Comparison of ENCODE assay signal across 8 mouse cellular contexts in the genomic region with DNA sequence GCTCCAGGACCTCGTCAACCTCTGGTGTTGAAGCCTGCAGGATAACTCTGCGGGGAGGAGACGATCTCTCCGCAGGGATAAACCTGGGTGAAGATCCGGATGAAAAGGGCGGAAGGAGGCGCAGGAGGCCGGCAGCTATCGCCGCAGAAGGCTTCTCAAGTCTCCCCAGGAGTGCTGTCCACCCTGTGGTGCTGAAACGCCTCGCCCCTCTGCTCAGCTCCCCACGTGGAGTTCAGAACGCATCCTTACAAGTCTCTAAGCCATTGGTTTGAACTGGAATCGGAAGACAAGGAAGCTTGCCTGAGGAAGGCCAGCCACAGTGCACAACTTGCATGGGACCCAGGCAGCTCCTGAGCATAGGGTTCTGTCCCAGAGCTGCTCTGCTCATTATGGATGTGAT. TPM values are rescaled to one million over a fixed set of nuclear protein-coding genes. Genes with fewer than 3 reads are reported as not detected.
A peak's percentile ranks its signal among the peaks of the same experiment; 100 is the strongest.
DNase-seq lines count a peak whose midpoint lies in the region; ATAC-seq lines count a peak whose summit lies in the region.

No protein-coding gene starts in this region.

- peaks cover 51% of the 10 kb centered on the region for H3K4me1 ChIP-seq in forebrain, embryonic 13.5 days
- no peaks in the 10 kb centered on the region for H3K4me1 ChIP-seq in intestine, embryonic 15.5 days (replicated peaks)

- no peak overlapping the region for H3K4me3 ChIP-seq in forebrain, embryonic 13.5 days
- H3K4me3 ChIP-seq in intestine, embryonic 15.5 days (replicated peaks), result no peak overlapping the region

- H3K4me2 ChIP-seq in forebrain, embryonic 13.5 days, result peak overlapping the region; percentile 46
- H3K4me2 ChIP-seq in intestine, embryonic 15.5 days (replicated peaks), result peak overlapping the region; percentile 34; the same call in 1 of the 2 replicates

- H3K27me3 ChIP-seq in forebrain, embryonic 13.5 days, result no peaks in the 10 kb centered on the region
- H3K27me3 ChIP-seq in intestine, embryonic 15.5 days (replicated peaks), result peaks cover 7% of the 10 kb centered on the region; the same call in 1 of the 2 replicates

- H3K9me3 ChIP-seq in forebrain, embryonic 13.5 days (replicated peaks), result no peaks in the 10 kb centered on the region
- no peaks in the 10 kb centered on the region for H3K9me3 ChIP-seq in intestine, embryonic 15.5 days

- no peak overlapping the region for H3K27ac ChIP-seq in forebrain, embryonic 13.5 days
- H3K27ac ChIP-seq in intestine, embryonic 15.5 days, result no peak overlapping the region

- peak; percentile 47 for DNase-seq in 416B (ENCODE audit: low read depth)
- peak; percentile 52 for DNase-seq in adipocyte (ENCODE audit: low spot score)
- DNase-seq in lung, adult 18-20 months, result peak; percentile 31 to 54
- DNase-seq in ovary, adult 18-20 months (ENCODE audit: low spot score), result peak; percentile 31
- DNase-seq in yolk sac, embryonic 10.5 days (ENCODE audit: low spot score), result peak; percentile 90

- H3K9ac ChIP-seq in forebrain, embryonic 13.5 days, result no peak overlapping the region
- H3K9ac ChIP-seq in intestine, embryonic 15.5 days, result no peak overlapping the region

- 1% methylated on average over 15 of the region's 15 CpGs for WGBS in forebrain, embryonic 13.5 days
- WGBS in intestine, embryonic 15.5 days, result 0% methylated on average over 15 of the region's 15 CpGs

- no peaks in the 10 kb centered on the region for H3K36me3 ChIP-seq in forebrain, embryonic 13.5 days (ENCODE audit: poor library complexity, severe bottlenecking)
- H3K36me3 ChIP-seq in intestine, embryonic 15.5 days, result no peaks in the 10 kb centered on the region

- no peak for ATAC-seq in forebrain, embryonic 13.5 days
- ATAC-seq in intestine, embryonic 15.5 days, result peak; percentile 39; the same call in 1 of the 2 replicates
- no peak for ATAC-seq in cerebellum, adult (ENCODE audit: insufficient number of reproducible peaks, low FRiP score, low TSS enrichment)

RNA-seq across cellular contexts. Expression of gene Car4, which starts 13.6 kb away (rescaled TPM):
- polyA plus RNA-seq in forebrain, embryonic 13.5 days (2015; fragmentation: Nextera tagmentation; extraction: Ambion mirVana), result 1.2 and 2.0 TPM in 2 replicates
- polyA plus RNA-seq in intestine, embryonic 15.5 days (2015; fragmentation: Nextera tagmentation; extraction: Ambion mirVana), result 0.21 and 0.45 TPM in 2 replicates

RNA-seq across cellular contexts. Expression of gene Znhit3, which starts 27.8 kb away (rescaled TPM):
- 75.3 and 76.3 TPM in 2 replicates for polyA plus RNA-seq in forebrain, embryonic 13.5 days (2015; fragmentation: Nextera tagmentation; extraction: Ambion mirVana)
- 51.6 and 57.1 TPM in 2 replicates for polyA plus RNA-seq in intestine, embryonic 15.5 days (2015; fragmentation: Nextera tagmentation; extraction: Ambion mirVana)

Comparison
In these comparisons a context has a peak if more than half of its experiments do, and no peak if none do; other contexts are left out.
1. DNase-seq: peak in every context shown above with its lines; median percentile 90 in yolk sac, embryonic 10.5 days; 52 in adipocyte; 47 in 416B; 42 in lung, adult 18-20 months; 31 in ovary, adult 18-20 months.